Mouse (Mus musculus): ENCODE measurements at regions not wholly inside any gene's neighbourhood (a gene's known extent, or its start where the extent isn't known, plus 50 kb on each side); places are given as distances from the start of the nearest gene placed in this dataset.

DNA sequence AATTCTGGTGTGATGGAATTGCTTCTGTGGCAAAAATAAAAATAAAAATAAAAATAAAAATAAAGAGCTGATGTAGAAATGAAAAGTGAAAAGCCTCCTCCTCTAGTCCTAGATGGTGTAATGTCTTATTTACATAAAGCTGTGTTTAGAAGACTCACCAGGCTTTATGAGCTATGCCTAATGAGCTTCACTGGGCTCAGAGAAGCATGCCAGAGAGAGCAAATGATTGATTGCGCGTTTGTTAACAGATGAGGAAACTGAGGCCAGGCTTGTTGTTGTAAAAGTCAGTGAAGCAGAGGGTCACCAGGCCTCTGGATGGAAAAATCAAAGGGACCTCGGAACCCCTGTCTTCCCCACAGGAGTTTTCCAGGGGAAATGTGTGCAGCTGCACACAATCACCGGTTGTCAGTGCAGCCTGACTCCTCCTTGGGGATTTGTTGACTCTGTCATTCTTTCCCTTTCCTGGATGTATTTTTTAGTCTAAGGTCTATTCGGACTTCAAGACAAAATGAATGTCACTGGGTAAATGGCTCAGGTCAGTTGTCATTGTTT is 213.8 kb downstream of the Stim2 start:
- no peak for ATAC-seq
- H3K4me1 ChIP-seq = no peaks in the 10 kb centered on the region
- no peak overlapping the region for H3K9ac ChIP-seq
- no peaks in the 10 kb centered on the region for H3K27me3 ChIP-seq (replicated peaks)
- H3K27ac ChIP-seq = no peak overlapping the region
- no peak overlapping the region for H3K4me3 ChIP-seq
- WGBS (ENCODE audit: insufficient replicate concordance) = 61% methylated on average over 5 of the region's 5 CpGs
- H3K9me3 ChIP-seq (replicated peaks) = no peaks in the 10 kb centered on the region
- no peaks in the 10 kb centered on the region for H3K36me3 ChIP-seq
- no peak overlapping the region for H3K4me2 ChIP-seq

DNA sequence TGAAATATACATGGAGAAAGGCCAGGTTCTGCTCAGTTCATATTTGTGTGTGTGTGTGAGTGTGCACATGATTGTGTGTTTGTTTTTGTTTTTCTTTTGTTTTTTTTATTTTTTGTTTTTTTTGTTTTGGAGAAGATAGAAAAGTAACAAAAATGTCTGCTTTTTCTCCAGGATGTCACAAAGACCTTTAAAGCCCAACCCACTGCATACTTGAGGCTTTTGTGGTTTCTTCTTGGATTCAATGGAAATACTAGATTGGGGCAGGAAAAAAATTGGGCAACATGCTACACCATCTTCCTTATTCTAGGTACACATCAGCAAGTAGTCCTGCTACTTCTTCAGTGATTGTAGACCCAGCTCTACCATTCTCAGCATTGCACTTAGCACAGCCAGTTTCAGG is 226.7 kb downstream of the Stim2 start:
- no peak for ATAC-seq
- no peaks in the 10 kb centered on the region for H3K36me3 ChIP-seq
- no peaks in the 10 kb centered on the region for H3K27me3 ChIP-seq (replicated peaks)
- no peak overlapping the region for H3K9ac ChIP-seq
- no peak overlapping the region for H3K4me3 ChIP-seq
- no peaks in the 10 kb centered on the region for H3K4me1 ChIP-seq
- H3K27ac ChIP-seq = no peak overlapping the region
- H3K9me3 ChIP-seq (replicated peaks) = no peaks in the 10 kb centered on the region
- no peak overlapping the region for H3K4me2 ChIP-seq

GRCm38 (mm10) chr5:54234580-54234979 is 236.3 kb downstream of the Stim2 start:
- Histone ChIP-seq H3K4me1 (no peaks in the 10 kb centered on the region), H3K27me3 (replicated peaks) (no peaks in the 10 kb centered on the region), H3K4me2 (no peak overlapping the region), H3K36me3 (no peaks in the 10 kb centered on the region), H3K27ac (no peak overlapping the region), H3K4me3 (no peak overlapping the region), H3K9ac (no peak overlapping the region), H3K9me3 (replicated peaks) (no peaks in the 10 kb centered on the region)
- WGBS (ENCODE audit: insufficient replicate concordance) = 36% methylated on average over 1 of the region's 1 CpGs
- no peak for ATAC-seq

DNA sequence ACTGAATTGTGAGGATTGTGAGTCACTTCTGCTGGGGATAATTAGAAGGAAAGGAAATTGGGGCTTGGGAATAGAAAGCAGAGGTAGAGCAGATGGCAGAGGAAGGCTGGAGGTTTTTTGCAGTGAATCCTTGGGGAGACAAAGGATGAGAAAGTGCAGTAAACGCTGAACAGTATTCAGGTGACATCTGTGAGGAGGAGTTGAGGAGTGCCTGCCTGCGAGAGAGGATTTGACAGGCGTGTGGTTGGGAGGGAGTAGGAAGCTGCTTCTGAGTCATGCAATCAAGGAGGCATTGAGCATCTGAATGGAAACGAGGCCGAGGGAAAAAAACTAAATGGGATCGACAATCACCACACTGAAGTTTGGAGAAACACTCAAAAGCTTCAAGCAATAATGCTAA is 236.9 kb downstream of the Stim2 start:
- no peak overlapping the region for H3K4me2 ChIP-seq
- H3K36me3 ChIP-seq = no peaks in the 10 kb centered on the region
- H3K9me3 ChIP-seq (replicated peaks) = no peaks in the 10 kb centered on the region
- no peaks in the 10 kb centered on the region for H3K27me3 ChIP-seq (replicated peaks)
- no peaks in the 10 kb centered on the region for H3K4me1 ChIP-seq
- no peak for ATAC-seq
- H3K4me3 ChIP-seq = no peak overlapping the region
- 41% methylated on average over 6 of the region's 6 CpGs for WGBS (ENCODE audit: insufficient replicate concordance)
- H3K27ac ChIP-seq = no peak overlapping the region
- no peak overlapping the region for H3K9ac ChIP-seq

DNA sequence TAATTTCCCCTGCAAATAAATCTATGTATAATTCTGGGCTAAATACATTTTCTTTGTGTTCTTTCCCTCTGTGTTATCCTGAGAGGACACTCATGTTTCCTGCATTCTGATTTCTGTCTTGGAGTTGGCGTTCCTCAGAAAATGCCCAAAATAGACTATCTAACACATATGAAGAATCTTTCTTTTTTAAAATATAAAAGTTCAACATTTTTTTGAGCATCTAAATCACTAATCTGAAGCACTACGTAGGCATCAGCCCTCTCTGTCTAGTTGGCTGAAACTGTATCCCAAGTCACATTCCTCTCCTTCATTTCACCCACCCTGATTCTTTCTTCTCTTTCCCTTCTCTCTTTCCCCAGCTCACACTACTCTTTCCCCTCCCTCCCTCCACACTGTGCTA is 238.9 kb downstream of the Stim2 start:
- H3K9ac ChIP-seq = no peak overlapping the region
- H3K4me3 ChIP-seq = no peak overlapping the region
- H3K36me3 ChIP-seq = no peaks in the 10 kb centered on the region
- H3K4me2 ChIP-seq = no peak overlapping the region
- WGBS (ENCODE audit: insufficient replicate concordance) = 66% methylated on average over 2 of the region's 2 CpGs
- no peak overlapping the region for H3K27ac ChIP-seq
- no peaks in the 10 kb centered on the region for H3K27me3 ChIP-seq (replicated peaks)
- H3K9me3 ChIP-seq (replicated peaks) = no peaks in the 10 kb centered on the region
- no peaks in the 10 kb centered on the region for H3K4me1 ChIP-seq
- ATAC-seq = no peak

- H3K4me1 ChIP-seq = no peaks in the 10 kb centered on the region
- no peak overlapping the region for H3K4me3 ChIP-seq
- WGBS (ENCODE audit: insufficient replicate concordance) = 65% methylated on average over 3 of the region's 3 CpGs
These were observed 240.4 kb downstream of the Stim2 start for GRCm38 (mm10) chr5:54238646-54239167.

GRCm38 (mm10) chr5:54239586-54239985 is 241.3 kb downstream of the Stim2 start:
- Histone ChIP-seq H3K27me3 (replicated peaks) (no peaks in the 10 kb centered on the region), H3K27ac (no peak overlapping the region), H3K4me2 (no peak overlapping the region), H3K36me3 (no peaks in the 10 kb centered on the region), H3K9me3 (replicated peaks) (no peaks in the 10 kb centered on the region), H3K4me3 (no peak overlapping the region), H3K9ac (no peak overlapping the region), H3K4me1 (no peaks in the 10 kb centered on the region)
- WGBS (ENCODE audit: insufficient replicate concordance) = 62% methylated on average over 3 of the region's 3 CpGs
- no peak for ATAC-seq

More at GRCm38 (mm10) chr5:54238646-54239167, 240.4 kb downstream of the Stim2 start:
- Histone ChIP-seq H3K36me3 (no peaks in the 10 kb centered on the region), H3K9me3 (replicated peaks) (no peaks in the 10 kb centered on the region), H3K9ac (no peak overlapping the region), H3K27ac (no peak overlapping the region), H3K4me2 (no peak overlapping the region), H3K27me3 (replicated peaks) (no peaks in the 10 kb centered on the region)
- no peak for ATAC-seq

GRCm38 (mm10) chr5:54241169-54241917 is 243.0 kb downstream of the Stim2 start:
- H3K4me3 ChIP-seq = no peak overlapping the region

DNA sequence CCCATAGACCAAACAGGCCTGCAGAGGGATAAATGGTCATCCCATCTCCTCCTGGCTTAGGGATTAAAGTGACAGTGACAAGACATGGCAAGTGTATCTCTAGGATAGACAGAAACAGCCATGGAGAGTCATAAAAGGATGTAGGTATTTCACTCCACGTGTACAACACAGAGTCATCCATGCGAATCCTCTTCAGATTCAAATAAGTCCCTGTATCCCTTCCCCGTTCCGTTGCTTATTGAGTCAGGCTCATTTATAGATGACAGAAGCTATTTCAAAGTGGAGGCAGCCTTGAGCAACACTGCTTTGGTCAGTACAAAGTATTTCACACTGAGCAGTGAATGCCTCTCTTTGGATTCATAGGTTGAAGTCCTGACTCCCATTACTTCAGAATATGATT is 243.8 kb downstream of the Stim2 start:
- Histone ChIP-seq H3K4me3 (no peak overlapping the region), H3K27me3 (replicated peaks) (no peaks in the 10 kb centered on the region), H3K27ac (no peak overlapping the region), H3K9ac (no peak overlapping the region), H3K4me1 (no peaks in the 10 kb centered on the region), H3K36me3 (no peaks in the 10 kb centered on the region), H3K9me3 (replicated peaks) (no peaks in the 10 kb centered on the region), H3K4me2 (no peak overlapping the region)
- no peak for ATAC-seq
- WGBS (ENCODE audit: insufficient replicate concordance) = 78% methylated on average over 4 of the region's 4 CpGs

More at GRCm38 (mm10) chr5:54241169-54241917, 243.0 kb downstream of the Stim2 start:
- H3K27me3 ChIP-seq (replicated peaks) = no peaks in the 10 kb centered on the region
- no peaks in the 10 kb centered on the region for H3K4me1 ChIP-seq
- no peaks in the 10 kb centered on the region for H3K36me3 ChIP-seq
- no peak overlapping the region for H3K9ac ChIP-seq
- no peak overlapping the region for H3K4me2 ChIP-seq
- no peak overlapping the region for H3K27ac ChIP-seq
- 44% methylated on average over 20 of the region's 20 CpGs for WGBS (ENCODE audit: insufficient replicate concordance)
- no peak for ATAC-seq
- H3K9me3 ChIP-seq (replicated peaks) = no peaks in the 10 kb centered on the region

DNA sequence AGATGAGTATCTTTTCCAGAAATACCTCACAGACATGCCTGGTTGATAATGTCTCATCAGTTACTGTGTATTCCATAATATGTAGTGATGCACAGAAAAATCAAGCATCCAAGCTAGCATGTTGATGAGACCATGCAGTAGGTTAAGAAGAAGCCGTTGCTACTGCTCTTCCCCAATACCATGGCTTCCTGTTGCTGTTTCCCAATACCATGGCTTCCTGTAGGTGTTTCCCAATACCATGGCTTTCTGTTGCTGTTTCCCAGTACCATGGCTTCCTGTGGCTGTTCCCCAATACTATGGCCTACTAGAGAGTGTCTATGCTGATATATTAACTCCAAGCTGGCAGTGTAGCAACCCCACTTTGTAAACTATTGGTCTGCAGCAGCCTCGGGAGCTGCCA is 253.7 kb downstream of the Stim2 start:
- 52% methylated on average over 2 of the region's 2 CpGs for whole genome bisulfite sequencing (ENCODE audit: insufficient replicate concordance)
- Histone ChIP-seq H3K27me3 (replicated peaks) (no peaks in the 10 kb centered on the region), H3K4me2 (no peak overlapping the region), H3K9ac (no peak overlapping the region), H3K9me3 (replicated peaks) (no peaks in the 10 kb centered on the region), H3K4me1 (no peaks in the 10 kb centered on the region), H3K27ac (no peak overlapping the region), H3K4me3 (no peak overlapping the region), H3K36me3 (no peaks in the 10 kb centered on the region)
- no peak for ATAC-seq

DNA sequence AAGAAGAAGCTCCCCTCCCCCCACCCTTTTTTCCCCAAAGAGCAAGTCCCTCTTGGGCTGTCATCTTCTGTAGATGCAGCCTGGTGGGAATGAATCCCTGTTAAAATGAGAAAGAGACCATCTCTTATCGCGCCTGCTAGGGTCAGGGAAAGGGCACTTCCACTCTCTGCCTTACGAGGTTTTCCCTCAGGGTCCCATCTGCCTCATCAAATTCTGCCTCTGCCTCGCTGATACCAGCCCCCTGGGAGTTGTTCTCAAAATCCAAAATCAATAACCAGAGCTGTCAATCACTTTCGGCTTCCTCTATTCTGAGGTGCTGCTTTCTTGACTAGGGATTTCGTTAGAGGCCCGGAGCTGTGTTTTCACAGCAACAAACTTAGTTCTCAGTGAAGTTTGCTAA is 255.7 kb downstream of the Stim2 start:
- no peak overlapping the region for H3K4me3 ChIP-seq
- H3K9me3 ChIP-seq (replicated peaks) = no peaks in the 10 kb centered on the region
- 59% methylated on average over 7 of the region's 7 CpGs for WGBS (ENCODE audit: insufficient replicate concordance)
- H3K27me3 ChIP-seq (replicated peaks) = no peaks in the 10 kb centered on the region
- no peak overlapping the region for H3K27ac ChIP-seq
- H3K9ac ChIP-seq = no peak overlapping the region
- ATAC-seq = no peak
- H3K4me2 ChIP-seq = no peak overlapping the region
- H3K4me1 ChIP-seq = no peaks in the 10 kb centered on the region
- no peaks in the 10 kb centered on the region for H3K36me3 ChIP-seq

DNA sequence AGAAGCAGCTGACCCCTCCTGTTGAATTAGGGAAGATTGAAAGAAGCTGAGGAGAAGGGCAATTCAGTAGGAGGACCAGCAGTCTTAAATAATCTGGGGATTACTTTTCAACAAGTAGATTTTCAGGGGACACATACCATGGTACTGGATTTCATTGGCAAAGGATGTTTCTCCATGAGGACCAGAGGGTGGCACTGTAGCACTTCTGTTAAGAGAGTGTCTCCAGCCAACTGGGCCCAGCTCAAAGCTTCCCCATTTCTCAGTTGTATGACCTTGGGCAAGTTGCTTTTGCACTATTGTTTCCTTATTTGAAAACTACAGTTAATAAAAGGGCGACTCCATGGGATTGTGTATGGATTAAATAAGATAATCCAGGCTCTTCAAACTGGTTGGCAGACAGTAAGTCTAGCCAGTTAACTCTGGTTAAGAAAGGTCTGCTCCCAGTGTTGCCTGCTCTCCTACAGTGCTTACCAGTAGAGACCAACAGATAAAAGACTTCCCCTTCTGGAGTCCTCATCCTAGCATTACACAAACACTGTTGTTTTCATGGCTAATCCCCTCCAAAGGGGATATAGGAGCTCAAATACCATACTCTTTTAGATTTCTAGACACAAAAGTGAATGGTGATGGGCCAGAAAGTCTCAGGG is 259.9 kb downstream of the Stim2 start:
- H3K4me1 ChIP-seq = no peaks in the 10 kb centered on the region
- H3K9me3 ChIP-seq (replicated peaks) = no peaks in the 10 kb centered on the region
- H3K4me2 ChIP-seq = no peak overlapping the region
- no peak overlapping the region for H3K4me3 ChIP-seq
- H3K27me3 ChIP-seq (replicated peaks) = no peaks in the 10 kb centered on the region
- H3K36me3 ChIP-seq = no peaks in the 10 kb centered on the region
- ATAC-seq = no peak
- WGBS (ENCODE audit: insufficient replicate concordance) = 24% methylated on average over 1 of the region's 1 CpGs
- H3K9ac ChIP-seq = no peak overlapping the region
- H3K27ac ChIP-seq = no peak overlapping the region

Data from liver, embryonic 12.5 days (tissue).